Mouse (Mus musculus) layer of hippocampus, adult 11-12 months (tissue): ENCODE results near the gene Magi2.
"Not testable (repeated sequence)": the region's sequence is repeated elsewhere in the genome, so short reads cannot be mapped to it uniquely, and the experiment has no call there.

Experiments used
- DNase-seq: peaks from one replicate; pipeline ENCODE4 v3.0.0; 2022; ENCODE audit warnings: low spot score

Magi2 gene

DNA sequence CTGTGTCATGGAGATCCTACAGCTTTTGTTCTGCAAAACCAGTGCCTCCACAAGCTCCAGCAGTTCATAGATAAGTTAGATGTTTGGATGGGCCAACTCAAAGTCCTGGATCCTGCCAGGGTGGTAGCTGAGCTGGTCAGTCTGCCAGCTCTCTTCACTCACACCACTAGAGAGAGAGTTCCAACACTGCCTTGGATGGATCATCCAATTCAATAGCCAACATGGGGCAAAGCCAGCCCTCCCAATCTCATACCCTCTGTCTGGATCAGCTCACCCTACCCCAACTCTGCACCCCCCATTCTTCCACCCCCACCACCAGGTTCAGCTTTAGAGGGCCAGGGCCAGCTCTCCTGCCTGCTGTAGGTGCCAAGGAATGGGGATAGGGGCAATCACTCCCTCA is 235.7 kb downstream of the Magi2 start:
- DNase-seq: no peak

DNA sequence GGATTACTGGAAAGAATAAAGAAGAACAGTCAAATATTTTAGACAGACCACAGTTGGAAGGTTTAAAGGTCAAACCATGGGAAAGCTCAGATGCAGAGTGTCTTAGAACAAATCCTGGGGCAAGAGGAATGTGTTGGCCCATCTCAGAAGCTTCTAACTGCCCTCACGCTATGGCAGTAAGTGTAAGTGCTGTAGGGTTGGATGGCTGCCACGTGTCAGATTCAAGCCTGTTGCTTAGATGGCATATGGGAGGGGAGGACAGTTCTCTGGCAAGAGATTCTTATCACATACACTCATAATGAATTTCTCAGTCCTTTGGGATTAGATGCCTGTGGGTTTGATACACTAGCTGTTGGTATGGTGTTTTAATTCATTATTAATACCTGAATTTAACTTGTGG is 238.5 kb downstream of the Magi2 start:
- no peak for DNase-seq

DNA sequence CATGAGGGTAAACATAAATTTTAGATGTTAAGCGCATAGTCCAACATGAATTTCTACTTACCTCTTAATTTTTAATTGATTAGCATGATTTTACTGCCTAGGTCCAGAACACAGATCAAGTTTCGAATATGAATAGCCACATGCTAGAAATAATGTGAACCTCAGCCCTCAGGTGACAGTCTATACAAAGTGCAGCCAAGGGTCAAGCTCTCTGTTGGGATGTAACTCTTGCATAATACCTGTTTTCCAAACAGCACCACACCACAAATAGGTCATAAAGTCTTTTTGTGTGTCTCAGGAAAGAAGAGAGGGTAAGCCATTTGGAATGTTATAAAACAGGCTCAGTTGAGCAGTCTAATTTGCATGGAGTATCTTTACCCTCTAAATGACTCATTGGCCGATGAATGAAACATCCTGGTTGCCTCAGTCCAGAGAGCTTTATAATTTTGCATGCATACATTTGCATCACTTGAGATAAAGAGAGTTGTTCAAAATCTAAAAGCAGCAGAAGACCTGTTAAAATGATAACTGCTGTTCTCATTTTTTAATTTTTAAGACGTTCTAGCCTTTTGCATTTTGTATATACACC is 246.1 kb downstream of the Magi2 start:
- no peak for DNase-seq

DNA sequence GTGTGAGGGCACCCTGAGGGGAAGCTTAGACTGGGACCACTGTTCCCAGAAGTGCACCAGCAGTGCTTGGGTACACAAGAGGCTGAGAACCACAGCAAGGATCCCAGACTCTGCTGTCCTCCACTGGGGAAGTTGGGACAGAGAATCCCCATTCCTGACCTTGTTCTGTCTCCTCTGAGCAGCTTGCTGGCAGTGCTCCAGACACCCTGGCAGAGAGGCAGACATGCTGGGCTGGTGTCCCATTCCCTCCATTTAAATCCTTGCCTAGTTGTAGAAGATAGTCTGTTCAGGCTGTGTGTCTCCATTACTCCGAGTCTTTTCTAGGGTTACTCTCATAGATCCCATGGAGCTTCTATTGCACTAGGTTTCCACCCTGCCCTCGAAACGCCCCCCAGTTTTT is 256.1 kb downstream of the Magi2 start:
- peak; percentile 41 for DNase-seq

DNA sequence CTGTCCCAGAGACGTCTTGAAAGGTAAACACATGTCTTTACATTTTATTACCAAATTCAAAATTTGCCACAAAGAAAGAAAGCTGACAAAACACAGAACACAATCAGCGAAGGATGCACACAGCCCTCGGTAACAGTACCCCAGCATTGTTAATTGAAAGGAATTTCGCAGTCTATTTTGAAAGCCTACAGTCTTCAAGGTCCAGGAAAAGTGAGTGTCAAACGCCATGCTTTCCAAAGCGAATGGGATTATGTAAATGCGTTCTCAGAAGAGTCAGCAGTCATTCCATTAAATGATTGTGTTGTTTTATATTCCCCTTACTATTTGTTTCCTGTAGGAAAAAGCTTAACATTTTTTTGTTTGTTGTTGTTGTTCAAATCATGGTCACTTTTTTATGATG is 261.1 kb downstream of the Magi2 start:
- DNase-seq: no peak

DNA sequence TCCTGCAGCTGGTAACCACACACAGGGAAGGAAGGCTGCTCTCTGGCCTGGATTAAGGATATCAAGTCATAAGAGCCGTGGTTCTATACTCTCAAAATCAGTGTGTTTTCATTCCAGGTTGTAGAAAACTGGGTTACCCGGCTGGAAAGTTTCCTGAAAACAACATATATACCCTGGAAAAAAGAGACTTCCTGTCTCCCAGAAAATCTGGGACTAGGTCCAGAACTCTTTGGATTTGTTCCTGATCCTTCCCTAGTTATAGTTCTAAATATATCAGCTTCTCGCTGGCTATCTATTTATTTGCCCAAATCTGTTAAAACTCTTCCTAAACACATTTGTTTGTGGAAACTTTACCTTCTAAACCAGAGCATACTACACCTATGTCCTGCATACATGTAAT is 274.2 kb downstream of the Magi2 start:
- no peak for DNase-seq

DNA sequence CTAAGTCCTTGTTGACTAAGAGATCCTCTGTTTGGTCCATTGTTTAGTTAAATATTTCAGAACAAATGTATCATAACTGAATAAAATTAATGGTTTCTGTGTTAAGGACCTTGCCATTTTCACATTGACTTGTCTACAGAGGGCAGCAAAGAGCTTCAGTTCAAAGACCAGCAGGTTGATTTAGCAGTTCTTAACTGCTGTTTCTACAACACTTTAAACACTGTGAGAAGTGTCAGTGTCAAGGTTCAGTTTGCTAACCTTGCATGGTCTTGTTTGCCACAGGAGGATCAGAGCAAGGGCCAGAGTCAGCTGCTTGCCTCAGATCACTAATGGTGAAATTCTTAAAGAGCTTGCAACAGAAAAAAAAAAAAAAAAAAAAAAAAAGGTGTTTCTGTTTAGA is 295.3 kb downstream of the Magi2 start:
- DNase-seq: no peak

DNA sequence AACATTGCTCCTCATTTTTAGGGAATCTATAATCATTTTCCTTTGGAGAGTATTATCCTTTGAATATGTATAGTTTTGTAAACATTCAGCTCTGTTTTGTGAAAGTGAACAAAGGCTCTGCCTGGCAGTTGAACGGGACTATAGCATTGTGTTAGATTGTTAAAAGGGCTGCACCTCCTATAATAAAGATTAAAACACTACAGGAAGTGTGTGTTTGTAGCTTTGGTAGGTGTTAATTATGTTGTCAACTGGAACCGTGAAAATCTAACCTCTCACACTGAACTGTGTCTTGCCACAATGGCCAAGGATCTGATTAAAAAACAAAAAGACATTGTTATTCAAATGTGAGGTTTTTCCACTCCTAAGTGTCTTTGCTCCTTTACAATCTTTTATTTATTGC is 312.5 kb downstream of the Magi2 start:
- no peak for DNase-seq

DNA sequence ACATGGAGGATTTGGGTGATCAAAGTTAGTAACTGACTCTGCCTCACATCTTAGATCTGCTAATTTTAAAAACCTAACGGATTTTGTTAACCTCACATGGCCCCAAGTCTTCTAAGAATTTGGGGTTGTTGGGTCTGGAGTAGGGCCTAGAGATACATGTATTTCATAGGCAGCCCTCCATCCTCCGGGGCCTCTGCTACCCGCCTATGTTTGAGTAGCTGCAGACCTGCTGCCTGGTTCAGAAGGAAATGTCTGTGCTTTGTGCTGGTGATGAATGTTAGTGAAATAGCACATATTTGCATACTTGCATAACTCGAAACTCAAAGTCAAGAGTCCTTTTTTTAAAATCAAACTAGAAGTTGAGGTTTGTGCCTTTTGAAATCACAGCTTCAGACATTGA is 319.6 kb downstream of the Magi2 start:
- no peak for DNase-seq

DNA sequence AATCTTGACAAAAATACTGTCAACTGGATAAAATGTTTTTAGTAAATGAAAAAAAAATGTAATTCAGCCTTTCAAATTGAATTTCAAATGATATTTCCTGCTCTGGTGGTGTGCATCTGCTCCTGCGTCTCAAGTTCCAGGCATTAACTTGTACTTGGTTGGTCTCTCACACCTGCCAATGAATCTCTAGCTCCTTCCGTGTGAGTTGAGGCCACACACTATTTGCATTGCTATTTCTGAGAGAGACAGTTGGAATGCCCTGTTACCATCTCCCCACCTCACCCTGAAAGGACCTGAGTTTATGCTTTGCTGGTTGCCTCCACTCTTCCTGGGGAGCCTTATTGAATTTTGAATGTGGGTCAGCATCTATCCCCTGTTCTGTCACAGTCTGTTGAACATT is 320.1 kb downstream of the Magi2 start:
- DNase-seq: no peak

DNA sequence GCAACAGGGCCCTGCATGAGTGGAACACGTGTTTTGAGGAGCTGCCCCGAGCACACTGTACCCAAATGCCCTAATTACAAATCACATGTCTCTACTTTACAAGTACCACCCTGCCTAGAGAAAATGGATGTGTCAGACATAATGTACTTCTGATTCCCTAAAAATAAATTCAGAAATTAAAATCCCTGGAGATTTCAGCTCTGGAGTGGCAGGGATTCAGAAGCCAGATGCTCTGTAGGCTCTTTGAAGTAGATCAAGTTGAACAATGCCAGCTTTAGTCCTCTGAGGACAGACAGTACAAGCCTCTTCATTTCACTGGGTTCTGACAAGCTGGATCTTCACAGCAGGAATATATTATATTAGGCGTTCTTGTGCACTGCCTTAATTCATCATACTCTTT is 326.7 kb downstream of the Magi2 start:
- peak; percentile 40 for DNase-seq

DNA sequence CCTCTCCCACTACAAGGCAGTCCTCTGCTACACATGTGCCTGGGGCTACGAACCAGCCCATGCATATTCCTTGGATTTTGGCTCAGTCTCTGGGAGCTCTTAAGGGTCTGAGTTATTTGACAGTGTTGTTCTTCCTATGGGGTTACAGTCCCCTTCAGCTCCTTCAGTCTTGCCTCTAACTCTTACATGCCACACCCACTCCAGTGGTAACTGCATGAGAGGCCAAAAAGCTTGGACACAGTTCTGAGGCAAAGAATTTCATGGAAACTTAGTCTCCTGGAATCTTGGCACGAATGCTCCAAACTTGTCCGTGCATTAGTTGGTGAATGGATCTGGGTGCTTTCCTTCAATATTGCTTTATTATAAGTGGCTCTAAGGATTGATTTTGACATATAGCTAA is 338.8 kb downstream of the Magi2 start:
- DNase-seq: no peak

DNA sequence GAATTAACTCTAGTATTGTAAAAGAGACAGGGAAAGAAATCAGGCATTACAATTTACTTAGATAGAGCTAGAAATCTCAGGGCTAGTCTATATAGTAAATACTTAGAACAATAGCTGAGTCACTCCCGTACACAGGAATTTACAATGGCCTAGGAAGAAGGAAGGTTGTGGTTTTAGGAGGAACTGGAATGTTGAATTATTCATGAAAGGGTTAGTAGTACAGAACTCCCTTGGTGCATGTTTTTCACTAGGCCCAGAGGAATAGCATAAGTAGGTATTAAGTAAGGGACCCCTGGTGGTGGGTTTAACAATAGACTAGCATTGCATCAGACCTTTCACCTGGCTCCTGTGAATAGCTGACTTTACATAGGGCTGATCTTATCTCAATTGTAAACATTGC is 339.3 kb downstream of the Magi2 start:
- DNase-seq: not testable (repeated sequence)

DNA sequence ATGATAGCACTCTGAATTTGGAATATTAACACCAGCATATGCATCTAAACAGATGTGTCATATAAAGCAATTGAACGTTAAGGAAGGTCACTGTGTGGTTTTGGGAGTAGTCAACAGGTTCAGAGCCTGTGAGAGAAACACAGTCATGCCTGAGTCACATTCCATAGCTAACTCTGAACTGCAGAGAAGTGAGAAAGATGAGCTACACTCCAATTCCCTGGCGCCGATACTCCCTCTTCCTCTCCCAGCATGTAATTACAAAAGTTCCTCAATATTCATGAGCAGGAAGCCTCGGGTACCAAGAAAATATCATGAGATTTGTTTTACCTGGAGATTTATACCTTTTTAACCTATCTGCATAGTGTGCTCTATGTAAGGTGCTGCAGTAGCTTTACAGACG is 380.9 kb downstream of the Magi2 start:
- no peak for DNase-seq

DNA sequence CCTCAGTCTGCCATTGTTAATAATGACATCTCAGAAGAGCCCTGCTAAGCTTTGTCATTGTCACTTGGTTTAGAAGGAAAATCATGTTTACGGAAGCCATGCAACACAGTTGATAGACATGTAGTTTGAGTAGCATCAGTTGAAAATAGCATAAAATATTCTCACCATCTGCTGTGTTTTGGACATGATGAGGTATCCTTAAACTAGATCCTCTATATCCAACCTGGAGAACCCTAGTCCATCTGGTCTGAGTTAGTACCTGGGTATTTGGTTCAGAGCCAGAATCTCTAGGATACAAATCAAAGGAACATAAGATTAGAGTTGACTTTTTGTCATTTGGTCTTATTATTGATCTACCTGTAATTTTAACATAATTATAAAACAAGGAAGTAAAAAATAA is 385.0 kb downstream of the Magi2 start:
- no peak for DNase-seq

DNA sequence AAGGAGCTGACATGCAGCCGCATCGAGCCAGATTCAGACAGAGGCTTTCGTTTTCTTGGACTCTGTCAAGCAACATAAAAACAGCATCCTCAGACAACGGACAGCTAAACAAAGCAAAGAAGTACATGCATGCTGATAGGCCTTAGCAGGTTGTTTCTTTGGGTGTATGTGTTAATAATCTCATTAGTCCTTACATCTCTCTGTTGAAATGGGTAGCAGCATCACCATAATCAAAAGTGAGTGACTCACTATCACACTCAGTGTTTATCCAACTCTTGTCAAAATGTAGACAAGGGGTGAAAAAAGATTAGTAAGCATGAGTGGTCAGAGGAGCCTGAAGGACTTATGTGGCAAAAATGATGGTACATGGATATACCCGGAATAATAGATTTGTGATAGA is 394.8 kb downstream of the Magi2 start:
- no peak for DNase-seq

DNA sequence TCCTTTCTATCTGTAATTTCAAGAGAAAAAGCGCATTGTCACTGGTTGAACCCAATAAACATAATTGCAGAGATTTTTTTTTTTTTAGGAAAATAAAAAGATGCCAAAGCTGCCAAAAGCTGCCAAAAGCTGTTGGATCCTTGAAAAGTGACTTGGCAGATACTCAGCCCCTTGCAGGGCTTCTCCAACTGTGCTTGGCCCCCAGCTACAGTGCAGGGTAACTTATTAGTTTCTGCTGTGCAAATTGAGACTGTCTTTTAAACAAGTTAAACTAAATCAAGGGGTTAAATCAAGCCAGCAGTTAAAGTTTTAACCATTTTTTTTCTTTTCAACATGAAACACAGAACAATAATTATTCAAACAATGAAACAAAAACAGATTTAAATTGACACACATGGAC is 407.1 kb downstream of the Magi2 start:
- DNase-seq: no peak

DNA sequence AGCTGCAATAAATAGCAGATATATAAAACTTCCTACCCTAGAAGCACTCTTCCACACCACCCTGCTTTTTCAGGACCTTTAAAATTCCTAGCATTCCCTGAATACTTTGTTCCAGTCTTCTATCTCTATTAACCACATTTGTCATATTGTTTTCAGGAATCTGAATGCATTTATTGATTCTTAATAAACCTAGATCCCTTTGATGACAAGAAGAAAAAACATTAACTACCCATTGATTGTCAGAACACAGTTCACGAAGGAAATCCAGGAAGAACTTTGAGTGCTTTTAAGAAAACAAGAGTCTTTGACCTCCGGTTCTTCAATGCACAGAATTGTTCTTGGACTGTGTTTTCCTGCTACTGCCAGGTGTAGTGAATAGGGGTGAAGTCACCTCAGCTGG is 411.0 kb downstream of the Magi2 start:
- no peak for DNase-seq

DNA sequence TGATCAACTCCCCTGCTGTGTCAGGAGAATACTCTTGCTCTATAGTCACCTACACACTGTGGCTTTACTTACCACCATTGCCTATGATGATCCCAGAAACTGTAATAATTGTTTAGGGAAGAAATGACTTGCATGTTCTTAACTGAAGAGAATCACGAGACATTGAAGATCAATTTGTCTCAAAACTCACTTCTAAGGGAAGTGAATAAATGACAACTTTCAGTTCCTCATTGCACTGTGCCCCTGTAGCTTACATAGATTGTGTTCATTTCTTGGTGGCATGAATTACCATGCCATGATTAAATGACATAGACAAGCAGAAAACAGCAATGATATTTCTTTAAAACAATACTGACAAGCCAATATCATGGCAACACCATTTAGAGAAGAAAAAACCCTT is 429.1 kb downstream of the Magi2 start:
- DNase-seq: no peak

DNA sequence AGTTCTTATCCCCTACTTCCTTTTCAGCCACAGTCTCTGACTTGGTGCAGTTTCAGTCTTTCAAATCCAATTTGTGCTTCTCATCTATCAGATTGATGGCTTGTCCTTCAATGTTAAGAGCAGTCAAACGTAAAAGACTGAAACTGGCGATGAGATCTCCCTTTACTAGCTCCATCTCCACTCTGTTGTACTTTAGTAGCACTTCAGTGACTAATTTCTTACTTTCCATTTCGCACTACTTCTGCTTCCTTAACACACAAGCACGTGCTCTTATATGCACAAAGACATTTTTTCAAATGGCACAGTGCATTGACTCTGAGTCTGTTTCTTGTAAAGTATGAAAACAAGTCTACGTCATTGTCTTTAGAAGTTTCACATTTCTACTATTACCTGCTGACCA is 439.6 kb downstream of the Magi2 start:
- no peak for DNase-seq

DNA sequence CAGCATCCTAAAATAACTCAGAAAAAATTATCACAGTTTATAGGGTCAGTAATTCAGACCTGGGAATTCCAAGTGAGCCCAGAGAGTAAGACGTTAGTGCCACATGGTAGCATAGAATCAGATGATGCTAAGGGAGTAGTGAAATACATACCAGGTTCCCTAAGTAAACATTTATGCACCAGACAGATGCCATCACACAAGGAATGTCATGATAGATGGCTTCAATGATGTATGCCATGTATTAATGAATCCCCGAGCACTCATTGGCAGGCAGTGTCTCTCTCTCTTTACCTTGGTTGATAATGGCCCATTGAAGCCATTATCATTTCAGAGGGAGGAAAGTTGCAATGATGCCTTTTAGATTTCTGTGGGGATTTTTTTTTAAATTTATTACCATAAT is 490.5 kb downstream of the Magi2 start:
- DNase-seq: no peak

DNA sequence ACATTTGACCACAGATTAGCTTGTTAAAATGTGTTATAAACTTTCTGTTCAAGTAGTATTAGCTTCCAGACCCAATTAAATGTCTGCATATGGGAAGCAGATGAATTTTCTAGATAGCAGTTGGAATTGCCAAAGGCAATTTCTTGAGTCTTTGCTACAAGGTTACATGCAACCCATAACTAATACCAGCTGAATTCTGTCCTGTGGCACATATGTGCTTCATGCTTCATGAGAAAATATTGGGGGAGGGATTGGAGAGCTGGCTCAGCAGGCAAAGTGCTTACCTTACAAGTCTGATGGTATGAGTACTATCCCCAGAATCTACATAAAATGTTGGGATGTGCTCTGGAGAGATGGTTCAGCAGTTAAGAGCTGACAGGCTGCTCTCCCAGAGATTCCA is 499.4 kb downstream of the Magi2 start:
- DNase-seq: no peak

DNA sequence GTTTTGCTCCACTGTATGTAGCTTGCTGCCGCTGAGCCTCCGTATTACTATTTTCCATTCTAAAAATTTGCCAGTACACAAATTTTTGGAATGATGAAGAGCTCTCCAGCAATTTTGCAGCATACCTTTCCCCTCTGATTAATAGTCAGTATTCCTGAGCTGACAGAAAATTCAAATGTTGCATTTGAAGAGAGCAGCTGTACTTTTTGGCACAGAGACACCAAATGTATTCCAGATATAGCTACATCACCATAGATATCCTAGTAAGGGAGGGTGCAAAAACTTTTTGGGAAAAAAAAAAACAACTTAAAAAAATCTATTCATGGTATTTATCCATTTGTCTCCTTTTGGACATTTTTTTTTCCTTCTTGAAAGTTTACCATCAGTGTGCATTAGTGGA is 518.5 kb downstream of the Magi2 start:
- peak; percentile 17 for DNase-seq

DNA sequence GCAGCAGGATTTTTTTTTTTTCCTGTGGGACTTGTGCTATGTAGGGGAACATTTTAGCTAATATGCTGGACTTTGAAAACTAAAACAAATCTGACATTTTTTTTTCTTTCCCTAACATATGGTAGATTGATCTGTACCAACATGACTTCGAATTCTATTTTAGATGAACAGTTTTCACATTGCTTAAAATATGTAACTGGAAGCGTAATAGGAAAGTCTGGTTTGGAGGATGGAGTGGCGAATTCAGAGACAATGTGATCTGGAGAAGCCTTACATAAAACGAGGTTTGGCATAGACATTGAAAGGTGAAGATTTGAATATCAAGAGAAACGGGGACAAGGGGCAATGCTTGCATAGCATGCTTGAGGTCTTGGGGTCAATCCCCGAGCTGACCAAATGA is 519.1 kb downstream of the Magi2 start:
- DNase-seq: peak; percentile 19
